In genomic region chr1:156365740-156366139, GRCm38 (mm10) we compare ENCODE assay signal across 8 mouse cellular contexts. TPM values are rescaled to one million over a fixed set of nuclear protein-coding genes. Genes with fewer than 3 reads are reported as not detected.
DNase-seq lines count a peak whose midpoint lies in the region; ATAC-seq and TF ChIP-seq lines count a peak whose summit lies in the region.

Gene Gm2000 (plus strand): TSS chr1:156366040.

- no peak within 1 kb of the TSS for H3K4me3 ChIP-seq in lung, postnatal 0 days (ENCODE audit: low read depth, low read length)
- no peak within 1 kb of the TSS for H3K4me3 ChIP-seq in lung, adult 2 months (replicated peaks; ENCODE audit: extremely low read depth, low read depth, low read length)
- H3K4me3 ChIP-seq in limb, embryonic 12.5 days (replicated peaks) = no peak within 1 kb of the TSS
- H3K4me3 ChIP-seq in stomach, embryonic 14.5 days (ENCODE audit: low read depth, low read length) = no peak within 1 kb of the TSS

- TF ChIP-seq POLR2A in lung, adult 2 months (IDR thresholded peaks at IDR 0.05; ENCODE audit: borderline replicate concordance, extremely low read depth, low read depth, low read length) = no peak

- no peaks in the 10 kb centered on the region for H3K27me3 ChIP-seq in lung, postnatal 0 days (replicated peaks; ENCODE audit: insufficient read depth, low read length)
- no peaks in the 10 kb centered on the region for H3K27me3 ChIP-seq in limb, embryonic 12.5 days
- H3K27me3 ChIP-seq in stomach, embryonic 14.5 days (ENCODE audit: control insufficient read depth, insufficient read depth, low read length) = no peaks in the 10 kb centered on the region

- no peak for TF ChIP-seq CTCF in lung, postnatal 0 days (IDR thresholded peaks at IDR 0.05)
- no peak for TF ChIP-seq CTCF in lung, adult 2 months (IDR thresholded peaks at IDR 0.05; ENCODE audit: insufficient read depth, low read length)

- no peak for ATAC-seq in lung, postnatal 0 days
- ATAC-seq in erythroid progenitor cell, adult 5-6 weeks (replicated peaks; ENCODE audit: low FRiP score, poor library complexity, severe bottlenecking) = no peak
- ATAC-seq in limb, embryonic 12.5 days (ENCODE audit: insufficient number of reproducible peaks, insufficient read depth, low FRiP score, low TSS enrichment, low read depth) = no peak
- ATAC-seq in stomach, embryonic 14.5 days (ENCODE audit: insufficient number of reproducible peaks, insufficient read depth, low FRiP score, low read depth) = no peak

- no peak for TF ChIP-seq EP300 in lung, postnatal 0 days (IDR thresholded peaks at IDR 0.05)

- no peak within 1 kb of the TSS for H3K9ac ChIP-seq in lung, postnatal 0 days (replicated peaks; ENCODE audit: low read depth)
- no peak within 1 kb of the TSS for H3K9ac ChIP-seq in limb, embryonic 12.5 days (replicated peaks)
- no peak within 1 kb of the TSS for H3K9ac ChIP-seq in stomach, embryonic 14.5 days (replicated peaks; ENCODE audit: low read depth, low read length)

- 83% methylated on average over 7 of the region's 8 CpGs for WGBS in lung, postnatal 0 days
- 89% methylated on average over 8 of the region's 8 CpGs for WGBS in lung, adult 2 months
- WGBS in limb, embryonic 12.5 days = 92% methylated on average over 8 of the region's 8 CpGs
- 89% methylated on average over 8 of the region's 8 CpGs for WGBS in stomach, embryonic 14.5 days

- H3K36me3 ChIP-seq in lung, postnatal 0 days (ENCODE audit: insufficient read depth, low read length) = no peaks in the 10 kb centered on the region
- H3K36me3 ChIP-seq in limb, embryonic 12.5 days = no peaks in the 10 kb centered on the region
- H3K36me3 ChIP-seq in stomach, embryonic 14.5 days (ENCODE audit: control insufficient read depth, insufficient read depth, low read length) = no peaks in the 10 kb centered on the region

- H3K27ac ChIP-seq in lung, postnatal 0 days (ENCODE audit: low read length) = no peak within 1 kb of the TSS
- no peak within 1 kb of the TSS for H3K27ac ChIP-seq in limb, embryonic 12.5 days
- no peak within 1 kb of the TSS for H3K27ac ChIP-seq in stomach, embryonic 14.5 days (ENCODE audit: low read length)

- H3K4me2 ChIP-seq in lung, postnatal 0 days (replicated peaks; ENCODE audit: low read depth, low read length) = no peak within 1 kb of the TSS
- no peak within 1 kb of the TSS for H3K4me2 ChIP-seq in limb, embryonic 12.5 days
- H3K4me2 ChIP-seq in stomach, embryonic 14.5 days (replicated peaks; ENCODE audit: low read depth, low read length) = no peak within 1 kb of the TSS

- intact Hi-C loops in heart, postnatal 25 days (cut with DNase I) = no loop called here

- no peaks in the 10 kb centered on the region for H3K4me1 ChIP-seq in lung, postnatal 0 days (ENCODE audit: insufficient read depth, low read depth, low read length)
- no peaks in the 10 kb centered on the region for H3K4me1 ChIP-seq in lung, adult 2 months (ENCODE audit: control insufficient read depth, insufficient read depth, low read length)
- no peaks in the 10 kb centered on the region for H3K4me1 ChIP-seq in limb, embryonic 12.5 days (replicated peaks)
- H3K4me1 ChIP-seq in stomach, embryonic 14.5 days (ENCODE audit: control insufficient read depth, insufficient read depth, low read length) = no peaks in the 10 kb centered on the region

- 0 out of 2 replicates have a peak, but pooled peaks cover under 1% of the 10 kb centered on the region for H3K9me3 ChIP-seq in lung, postnatal 0 days (ENCODE audit: low read length)
- H3K9me3 ChIP-seq in limb, embryonic 12.5 days = 0 out of 2 replicates have a peak, but pooled peaks cover 4% of the 10 kb centered on the region
- H3K9me3 ChIP-seq in stomach, embryonic 14.5 days (ENCODE audit: control insufficient read depth, low read depth, low read length) = no peaks in the 10 kb centered on the region

- no peak for DNase-seq in lung, postnatal 0 days (ENCODE audit: low spot score)
- DNase-seq in lung, adult 2 months = no peak
- no peak for DNase-seq in heart, postnatal 25 days (ENCODE audit: low spot score)
- no peak for DNase-seq in adipocyte (ENCODE audit: low spot score)
- no peak for DNase-seq in ovary, adult 18-20 months (ENCODE audit: low spot score)

RNA-seq across cellular contexts. Expression of gene Gm2000, which starts in this region (rescaled TPM):
- 490 and 553 TPM in 2 replicates for polyA plus RNA-seq in lung, postnatal 0 days (2015; fragmentation: Nextera tagmentation; extraction: Ambion mirVana)
- 1.4 and 6.7 TPM in 2 replicates for polyA plus RNA-seq in lung, adult 2 months (2012; rRNA removed)
- total RNA-seq in erythroid progenitor cell, adult 5-6 weeks (2015; ENCODE audit: low replicate concordance) = 389 and 586 TPM in 2 replicates
- 571 and 609 TPM in 2 replicates for total RNA-seq in erythroid progenitor cell, adult 5-6 weeks (2017; ENCODE audit: low replicate concordance)
- total RNA-seq in heart, postnatal 25 days (2021) = 100 to 1,000 TPM; 384 to 421 TPM
- polyA plus RNA-seq in limb, embryonic 12.5 days (2016; fragmentation: Nextera tagmentation; extraction: Ambion mirVana) = 862 and 893 TPM in 2 replicates
- polyA plus RNA-seq in stomach, embryonic 14.5 days (2014; fragmentation: Nextera tagmentation; extraction: Ambion mirVana) = 994 and 1,028 TPM in 2 replicates

Comparison
In these comparisons a context has a peak if more than half of its experiments do, and no peak if none do; other contexts are left out.
1. RNA of gene Gm2000 (polyA plus RNA-seq): 994 to 1,028 TPM in stomach, embryonic 14.5 days, 862 to 893 TPM in limb, embryonic 12.5 days and 490 to 553 TPM in lung, postnatal 0 days; 1.4 to 6.7 TPM in lung, adult 2 months; every median in the first group is over 10 times any median in the second.